Mouse (Mus musculus) right cerebral cortex, postnatal 4 days (tissue): ENCODE results near the gene Zfp287.

Source experiments
- DNase-seq: peaks from one replicate; pipeline ENCODE4 v3.0.0-alpha.2; 2022

The Zfp287 gene

GRCm38 (mm10) chr11:62699749-62700148 is 32.0 kb downstream of the Zfp287 start:
- DNase-seq = no peak

- no peak for DNase-seq
Observed at GRCm38 (mm10) chr11:62695126-62695525, 36.6 kb downstream of the Zfp287 start.

- peak; percentile 16 for DNase-seq
Observed at GRCm38 (mm10) chr11:62693299-62694184, 38.2 kb downstream of the Zfp287 start.

- DNase-seq = no peak
Observed at GRCm38 (mm10) chr11:62691592-62691991, 40.1 kb downstream of the Zfp287 start.

GRCm38 (mm10) chr11:62679954-62680353 is 51.8 kb downstream of the Zfp287 start:
- DNase-seq = no peak

- no peak for DNase-seq
Observed at GRCm38 (mm10) chr11:62678778-62679354, 52.8 kb downstream of the Zfp287 start.

- no peak for DNase-seq
Observed at GRCm38 (mm10) chr11:62676290-62676596, 55.5 kb downstream of the Zfp287 start.

- peak; percentile 44 for DNase-seq
Observed at GRCm38 (mm10) chr11:62675480-62676289, 56.0 kb downstream of the Zfp287 start.

GRCm38 (mm10) chr11:62670006-62670405 is 61.7 kb downstream of the Zfp287 start:
- DNase-seq = no peak

GRCm38 (mm10) chr11:62669471-62669870 is 62.2 kb downstream of the Zfp287 start:
- no peak for DNase-seq

- DNase-seq = no peak
Observed at GRCm38 (mm10) chr11:62668986-62669385, 62.7 kb downstream of the Zfp287 start.

- no peak for DNase-seq
Observed at GRCm38 (mm10) chr11:62664250-62664649, 67.5 kb downstream of the Zfp287 start.

- no peak for DNase-seq
Observed at GRCm38 (mm10) chr11:62660885-62661284, 70.8 kb downstream of the Zfp287 start.

- no peak for DNase-seq
Observed at GRCm38 (mm10) chr11:62652080-62652479, 79.6 kb downstream of the Zfp287 start.

GRCm38 (mm10) chr11:62651563-62651962 is 80.1 kb downstream of the Zfp287 start:
- DNase-seq = no peak
